Mouse (Mus musculus) megakaryocyte-erythroid progenitor cell, adult 5 weeks (primary cell): ENCODE data around the gene Vdr. TPM values are rescaled to one million over a fixed set of nuclear protein-coding genes. Genes with fewer than 3 reads are reported as not detected.

Experiments used
- polyA plus RNA-seq: library from polyadenylated mRNA; stranded (reverse); fragments of >175 nt; gene quantifications from 2 replicates; pipeline ENCODE4 v1.2.3, GENCODE M21; 2012

Gene Vdr
- polyA plus RNA-seq = 2.1 and 3.1 TPM in 2 replicates

GRCm38 (mm10) chr15:97910530-97910929 lies at the start of gene Vdr:
Gene Vdr (minus strand): TSS chr15:97910630.

GRCm38 (mm10) chr15:97844037-97845034 lies 66.1 kb downstream of the Vdr start, which contains the start of gene Hdac7:
Gene Hdac7 (minus strand): TSS chr15:97844502.

Other genes with a start within 250 kb of the Vdr start
- gene Rpap3, start 204.8 kb downstream of the Vdr start, polyA plus RNA-seq = 13.8 and 21.8 TPM in 2 replicates
- 1.0 and 1.4 TPM in 2 replicates for gene Endou, start 179.3 kb downstream of the Vdr start, polyA plus RNA-seq
- gene Rapgef3, start 142.7 kb downstream of the Vdr start, polyA plus RNA-seq = 19.3 and 20.5 TPM in 2 replicates
- gene Slc48a1, start 132.1 kb downstream of the Vdr start, polyA plus RNA-seq = 56.0 and 56.7 TPM in 2 replicates
- gene Hdac7, start 66.1 kb downstream of the Vdr start, polyA plus RNA-seq = 270 and 356 TPM in 2 replicates
- 44.9 and 46.0 TPM in 2 replicates for gene Tmem106c, start 53.6 kb upstream of the Vdr start, polyA plus RNA-seq
- gene Col2a1, start 94.1 kb upstream of the Vdr start, polyA plus RNA-seq = 0.06 TPM in 2 replicates
- gene Pfkm, start 182.0 kb upstream of the Vdr start, polyA plus RNA-seq = 12.6 and 16.5 TPM in 2 replicates
- gene Senp1, start 183.1 kb upstream of the Vdr start, polyA plus RNA-seq = 17.7 and 20.7 TPM in 2 replicates